Mouse (Mus musculus) thymus, postnatal 25 days (tissue): ENCODE results near the gene Trp73.

Source experiments
- DNase-seq: peaks from one replicate; pipeline ENCODE4 v3.0.0; 2022

Trp73 gene

GRCm38 (mm10) chr4:154103386-154103785 is 36.6 kb downstream of the Trp73 start:
- DNase-seq, result no peak

GRCm38 (mm10) chr4:154099361-154099760 is 40.6 kb downstream of the Trp73 start:
- no peak for DNase-seq

DNA sequence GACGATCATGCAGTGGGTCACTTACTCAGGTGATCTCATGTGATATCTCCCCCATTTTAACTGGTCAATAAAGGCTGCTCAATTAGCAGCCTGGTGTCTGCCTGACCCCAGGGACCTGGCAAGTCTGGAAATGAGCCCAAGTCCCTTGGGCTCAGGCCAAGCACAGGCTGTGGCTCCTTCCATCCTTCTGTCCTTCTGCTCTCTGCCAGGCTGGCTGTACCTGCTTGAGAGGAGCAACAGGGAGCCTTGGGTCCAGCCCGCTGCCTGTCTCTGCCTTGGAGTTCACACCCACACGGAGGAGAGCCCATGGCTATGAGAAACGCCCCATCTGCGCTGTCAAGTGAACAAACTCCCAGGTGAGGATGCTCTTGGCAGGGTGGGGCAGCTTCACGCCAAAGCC is 43.9 kb downstream of the Trp73 start:
- no peak for DNase-seq

DNA sequence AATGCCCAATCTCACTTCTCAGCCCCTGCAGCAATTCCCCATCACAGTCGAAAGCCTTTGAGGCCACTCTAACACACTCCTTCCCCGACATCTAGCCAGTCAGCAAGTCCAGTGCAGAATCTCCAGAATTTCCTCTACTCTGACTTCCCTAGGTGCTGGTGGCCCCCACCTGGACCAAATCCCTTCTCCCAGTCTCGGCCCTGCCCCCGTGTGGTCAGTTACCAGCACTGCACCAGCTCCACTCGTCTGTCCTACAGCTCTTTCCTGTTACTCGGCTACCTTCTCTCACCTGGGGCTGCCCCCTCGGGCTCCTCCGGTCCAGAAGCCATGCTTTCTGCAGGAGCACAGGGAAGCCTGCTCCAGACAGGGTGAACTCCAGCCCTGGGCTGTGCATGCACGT is 46.8 kb downstream of the Trp73 start:
- DNase-seq, result peak; percentile 30

DNA sequence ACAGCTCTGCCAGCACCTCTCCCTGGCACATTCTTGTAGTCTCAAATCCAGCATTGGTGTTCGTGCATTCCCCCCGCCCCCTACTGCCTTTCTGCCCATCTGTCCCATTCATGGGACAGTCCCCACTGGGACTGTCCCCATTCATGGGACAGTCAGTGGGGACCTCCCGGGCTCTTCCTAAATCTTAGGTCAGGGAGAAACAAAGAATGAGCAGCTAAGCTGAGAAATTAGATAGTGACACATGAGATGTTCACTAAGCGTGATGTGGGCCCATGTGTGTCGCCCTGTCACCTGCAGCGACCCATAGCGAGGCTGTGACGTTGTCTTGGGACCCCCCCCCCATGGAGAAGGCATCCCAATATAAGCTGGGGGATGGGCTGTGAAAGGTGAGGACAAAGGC is 48.7 kb downstream of the Trp73 start:
- no peak for DNase-seq

- peak; percentile 8 for DNase-seq
These were observed 50.8 kb downstream of the Trp73 start for GRCm38 (mm10) chr4:154089205-154089604.

DNA sequence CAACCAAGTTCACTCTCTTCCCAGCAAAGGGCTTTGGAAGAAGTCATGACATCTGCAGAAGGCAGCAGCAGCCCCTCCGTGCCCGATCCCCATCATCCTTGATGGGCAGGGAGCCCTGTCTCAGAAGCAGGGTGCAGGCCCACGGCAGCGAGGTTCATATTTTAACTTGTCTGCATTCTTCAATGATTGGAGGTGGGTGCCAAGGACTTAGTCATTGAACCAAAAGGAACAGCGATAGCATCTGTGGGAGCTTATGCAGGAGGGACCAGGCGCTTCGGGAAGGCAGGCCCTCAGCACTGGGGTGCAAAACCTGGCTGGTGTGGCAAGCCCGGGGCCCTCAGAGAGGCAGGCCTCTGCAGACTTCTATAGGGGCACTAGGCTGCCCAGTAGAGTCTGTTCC is 53.6 kb downstream of the Trp73 start:
- no peak for DNase-seq

DNA sequence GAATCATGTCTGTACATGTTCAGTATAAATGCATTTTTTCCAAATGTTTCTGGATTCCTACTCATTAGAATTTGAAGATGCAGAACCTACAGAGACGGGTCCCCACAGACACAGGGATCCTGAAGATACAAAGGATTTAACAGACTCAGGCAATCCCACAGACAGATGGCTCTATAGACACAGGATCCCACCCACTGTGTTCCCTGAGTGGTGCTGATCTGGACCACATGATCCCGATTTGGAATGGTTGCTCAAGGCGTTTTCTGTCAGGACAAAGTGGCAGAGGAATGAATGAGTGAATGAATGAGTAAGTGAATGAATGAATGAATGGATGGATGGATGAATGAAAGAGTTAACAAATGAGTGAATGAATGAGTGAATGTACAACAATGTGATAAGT is 54.2 kb downstream of the Trp73 start:
- DNase-seq, result no peak

GRCm38 (mm10) chr4:154081974-154082373 is 58.0 kb downstream of the Trp73 start:
- DNase-seq, result no peak

- DNase-seq, result no peak
These were observed 59.0 kb downstream of the Trp73 start for GRCm38 (mm10) chr4:154081021-154081420.

GRCm38 (mm10) chr4:154080211-154080610 is 59.8 kb downstream of the Trp73 start:
- DNase-seq, result no peak

DNA sequence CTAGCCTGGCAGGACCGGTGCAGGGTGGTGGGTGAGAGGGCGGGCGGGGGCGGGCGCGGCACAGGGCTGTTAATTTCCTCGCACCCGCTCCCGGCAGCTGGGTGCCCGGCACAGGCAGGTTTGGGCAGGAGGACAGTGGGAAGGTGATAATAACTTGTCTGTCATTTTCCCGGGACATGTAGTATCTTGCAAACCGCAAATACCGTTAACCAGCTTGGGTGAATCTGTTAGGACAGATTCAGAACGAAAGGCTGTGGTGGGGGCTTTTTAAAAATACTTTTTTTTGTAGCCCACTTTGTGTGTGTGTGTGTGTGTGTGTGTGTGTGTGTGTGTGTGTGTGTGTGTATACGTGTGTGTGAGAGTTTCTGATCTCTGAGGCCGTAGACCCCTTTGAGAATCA is 68.1 kb downstream of the Trp73 start:
- DNase-seq, result no peak

DNA sequence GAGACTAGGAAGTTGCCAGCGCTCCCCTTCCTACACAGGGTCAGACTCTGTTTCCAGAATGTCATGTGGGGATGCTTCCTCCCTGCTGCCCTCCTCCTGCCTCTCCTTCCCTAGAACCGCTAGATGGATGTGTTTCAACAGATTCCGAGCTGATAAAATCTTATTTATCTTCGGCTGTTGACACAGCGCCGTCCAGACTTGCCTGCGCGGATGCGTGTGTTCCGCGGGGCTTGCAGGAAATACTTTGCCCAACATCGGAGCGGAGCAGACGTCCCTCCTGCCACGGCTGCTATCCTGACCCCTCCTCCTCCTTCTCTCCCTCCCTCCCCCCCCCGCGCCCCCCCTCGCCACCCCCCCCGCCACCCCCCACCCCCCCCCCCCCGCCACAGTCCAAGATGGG is 68.5 kb downstream of the Trp73 start:
- no peak for DNase-seq

DNA sequence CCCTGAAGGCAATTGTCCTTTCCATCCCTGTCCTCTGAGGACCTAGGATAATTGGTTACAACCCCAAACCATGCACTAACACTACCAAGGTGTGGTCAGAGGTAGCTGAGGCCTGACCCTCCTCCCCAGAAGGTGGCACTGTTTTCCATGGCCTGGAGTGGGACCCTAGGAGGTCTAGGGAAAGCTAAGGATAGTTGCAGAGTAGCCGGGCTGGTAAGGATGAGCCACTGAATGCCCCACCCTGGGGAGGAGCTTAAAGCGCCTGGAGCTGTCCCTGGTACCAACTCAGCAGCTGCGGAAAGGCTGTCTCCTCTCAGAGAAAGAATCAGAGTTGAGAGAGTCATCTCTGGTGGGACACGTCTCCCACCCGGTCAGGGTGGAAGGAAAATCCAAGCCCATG is 69.1 kb downstream of the Trp73 start:
- no peak for DNase-seq

DNA sequence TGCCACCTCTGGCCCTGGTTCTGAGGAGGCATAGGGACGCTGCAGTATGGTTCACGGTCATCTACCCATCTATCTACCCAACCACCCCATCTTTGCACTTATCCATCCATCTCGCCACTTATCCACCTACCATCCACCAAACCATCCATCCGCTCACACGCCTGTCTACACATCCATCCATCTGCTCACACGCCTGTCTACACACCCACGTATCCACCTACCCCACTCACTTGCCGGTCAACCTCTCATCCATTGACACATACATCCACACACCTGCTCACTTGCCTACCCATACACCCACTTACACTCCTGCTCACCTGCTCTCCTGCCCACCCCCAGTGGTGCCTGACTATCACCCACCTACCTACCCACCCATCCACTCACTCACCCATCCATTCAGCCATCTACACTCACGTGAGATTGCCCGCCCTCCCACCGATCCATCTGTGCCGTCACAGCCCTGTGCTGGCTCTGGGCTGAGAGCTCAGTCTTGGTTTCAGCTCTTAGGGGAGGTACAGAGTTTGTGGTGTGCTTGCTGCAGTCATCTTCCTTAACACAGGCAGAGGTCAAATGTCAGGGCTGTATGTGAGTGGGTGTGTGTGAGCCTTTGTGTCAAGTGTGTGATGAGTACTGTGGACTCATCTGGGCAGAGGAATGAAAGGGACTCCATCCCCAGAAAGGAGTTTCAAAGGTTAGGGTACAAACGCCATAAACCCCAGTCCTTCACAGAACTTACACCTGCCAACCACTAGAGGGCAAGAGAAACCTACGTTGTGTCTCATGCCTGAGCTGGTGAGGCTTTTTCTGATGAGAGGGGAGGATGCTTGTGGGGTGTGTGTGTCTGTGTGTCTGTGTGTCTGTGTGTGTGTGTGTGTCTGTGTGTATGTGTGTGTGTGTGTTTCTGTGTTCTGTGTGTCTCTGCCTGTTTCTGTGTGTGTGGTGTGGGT is 74.9 kb downstream of the Trp73 start:
- DNase-seq, result peak; percentile 8

GRCm38 (mm10) chr4:154057696-154058095 is 82.3 kb downstream of the Trp73 start:
- DNase-seq, result no peak

- no peak for DNase-seq
These were observed 83.3 kb downstream of the Trp73 start for GRCm38 (mm10) chr4:154056661-154057060.

- no peak for DNase-seq
These were observed 84.0 kb downstream of the Trp73 start for GRCm38 (mm10) chr4:154056046-154056445.

GRCm38 (mm10) chr4:154055482-154055881 is 84.5 kb downstream of the Trp73 start:
- DNase-seq, result no peak

DNA sequence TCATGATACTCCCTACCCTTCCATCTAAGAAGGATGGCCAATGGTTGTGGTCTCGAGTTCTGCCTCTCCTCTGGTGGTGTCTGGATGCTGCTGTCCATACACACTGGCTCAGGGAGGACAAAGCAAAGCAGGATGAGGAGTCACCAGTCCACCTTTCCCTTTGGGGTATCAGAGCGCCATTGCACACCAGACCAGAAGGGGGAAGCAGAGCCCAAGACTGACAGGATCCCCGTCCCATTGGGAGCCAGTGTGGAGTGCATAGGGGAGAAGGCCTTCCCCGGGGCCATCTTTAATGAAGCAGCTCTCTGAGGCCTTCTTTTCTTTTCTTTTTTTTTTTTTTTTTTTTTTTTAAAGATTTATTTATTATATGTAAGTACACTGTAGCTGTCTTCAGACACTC is 86.9 kb downstream of the Trp73 start:
- DNase-seq, result no peak

DNA sequence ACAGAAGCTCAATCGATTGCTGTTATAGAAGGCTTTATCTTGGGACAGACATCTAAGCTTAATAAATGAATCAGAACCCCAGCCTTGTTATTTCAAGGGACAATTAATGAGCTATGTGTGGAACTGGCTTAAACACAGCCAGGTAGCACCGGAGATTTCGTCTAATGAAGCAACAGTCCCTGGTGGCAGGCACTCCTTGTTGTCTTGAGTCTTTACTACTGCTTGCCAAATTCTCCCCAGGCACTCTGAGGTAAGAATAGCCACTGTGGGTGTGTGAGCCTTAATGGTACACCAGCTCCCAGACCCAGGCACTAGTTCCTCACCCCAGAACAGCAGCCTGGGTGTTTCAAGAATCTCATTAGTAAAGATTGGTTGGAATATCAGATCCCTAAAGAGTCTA is 88.6 kb downstream of the Trp73 start:
- DNase-seq, result no peak

DNA sequence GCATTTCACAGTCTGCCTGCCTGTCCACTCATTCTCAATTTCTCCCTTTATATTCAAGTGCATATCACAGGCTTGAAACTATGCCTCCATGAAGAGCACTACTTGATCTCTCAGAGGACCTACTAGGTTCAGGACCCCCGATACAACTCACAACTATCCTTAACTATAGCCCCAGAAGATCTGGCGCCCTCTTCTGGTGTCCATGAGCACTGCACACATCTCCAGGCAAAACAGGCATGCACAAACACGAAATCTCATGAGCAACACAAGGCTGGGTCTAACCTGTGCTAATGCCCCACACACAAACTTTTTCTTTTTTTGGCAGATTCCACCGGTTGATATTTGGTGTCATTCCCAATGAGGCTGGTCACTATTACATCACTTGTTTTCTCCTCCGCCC is 94.2 kb downstream of the Trp73 start:
- no peak for DNase-seq

GRCm38 (mm10) chr4:154042577-154042976 is 97.4 kb downstream of the Trp73 start, which contains the start of gene Ccdc27:
Ccdc27 (minus strand) TSS chr4:154042677.
- no peak for DNase-seq

GRCm38 (mm10) chr4:154037123-154037522 is 102.9 kb downstream of the Trp73 start:
- DNase-seq, result no peak

GRCm38 (mm10) chr4:154028646-154029045 is 111.4 kb downstream of the Trp73 start:
- DNase-seq, result peak; percentile 36
